Mouse (Mus musculus) liver, adult (tissue): ENCODE measurements around the gene Ktn1.

Experiments
- GATA4 ChIP-seq: IDR thresholded peaks from 2 replicates; pipeline ENCODE4 v1.6.1; 2014; ENCODE audit warnings: mild to moderate bottlenecking, low read length; ENCODE audit not compliant: insufficient replicate concordance

Ktn1 gene

GRCm38 (mm10) chr14:47771496-47771895, 123.2 kb downstream of the Ktn1 start:
- TF ChIP-seq GATA4 = no peak

- no peak for TF ChIP-seq GATA4
Observed at GRCm38 (mm10) chr14:47775543-47775942, 127.3 kb downstream of the Ktn1 start.

- TF ChIP-seq GATA4 = no peak
Observed at GRCm38 (mm10) chr14:47776260-47777035, 128.2 kb downstream of the Ktn1 start.

GRCm38 (mm10) chr14:47786112-47786511, 137.9 kb downstream of the Ktn1 start:
- TF ChIP-seq GATA4 = no peak
